Mouse (Mus musculus) left cerebral cortex, adult 2 months (tissue): ENCODE measurements around the gene Olfr1419. TPM values are rescaled to one million over a fixed set of nuclear protein-coding genes. Genes with fewer than 3 reads are reported as not detected.
"Not testable (repeated sequence)": the region's sequence is repeated elsewhere in the genome, so short reads cannot be mapped to it uniquely, and the experiment has no call there.

Source experiments
- DNase-seq, 2 experiments: peaks; one replicate each; pipeline ENCODE4 v3.0.0; 2021 to 2022; ENCODE audit warnings: low spot score in 2 of 2, mixed read lengths in 1 of 2; ENCODE audit errors: extremely low spot score in 1 of 2
- H3K27ac ChIP-seq: fragments of 200-600 bp; 2 replicates; pipeline ENCODE4 v1.8.1; 2022
- H3K4me3 ChIP-seq: fragments of 200-600 bp; 2 replicates; pipeline ENCODE4 v1.8.1; 2022
- CTCF ChIP-seq: fragments of 200-600 bp; IDR thresholded peaks from 2 replicates; pipeline ENCODE4 v1.8.1; 2022; ENCODE audit warnings: antibody characterized with exemption, mild to moderate bottlenecking, moderate library complexity
- intact Hi-C: fragments of 180-260 bp; cut with DNase I; formaldehyde crosslinking; loops from one replicate; pipeline ENCODE4 v1.15.1; 2025
- long read RNA-seq, 2 experiments: library from polyadenylated mRNA; stranded (forward); transcript quantifications; one replicate each; pipeline ENCODE4 v2.0.0; 2021; ENCODE audit warnings: borderline mapping rate in 2 of 2
- total RNA-seq, 2 experiments: library from RNA; stranded (reverse); gene quantifications; 2 replicates each; pipeline ENCODE4 v1.2.3; 2021

The Olfr1419 gene
- total RNA-seq = not detected
- long read RNA-seq, experiment 1 = 0 reads
- long read RNA-seq, experiment 2 = 0 reads

GRCm38 (mm10) chr19:11875006-11875405 lies at the start of gene Olfr1419:
Gene Olfr1419, minus strand, starts transcription at chr19:11875106.
- Histone ChIP-seq H3K4me3 (no peak within 1 kb of the TSS), H3K27ac (no peak within 1 kb of the TSS)
- intact Hi-C loops = no loop called here
- no peak for TF ChIP-seq CTCF
- DNase-seq = no peak

GRCm38 (mm10) chr19:11922515-11922914 lies 47.6 kb upstream of the Olfr1419 start:
- intact Hi-C loops = loop anchor here (5.0 kb wide), 1 partner anchor 1300 kb away; no protein-coding TSS in a partner anchor
- not testable (repeated sequence) for H3K4me3 ChIP-seq, H3K27ac ChIP-seq, DNase-seq

- H3K27ac ChIP-seq = no peak overlapping the region
- TF ChIP-seq CTCF = no peak
- H3K4me3 ChIP-seq = no peak overlapping the region
- DNase-seq = no peak
- intact Hi-C loops = loop anchor here (5.0 kb wide), 1 partner anchor 1300 kb away; no protein-coding TSS in a partner anchor
Measured at GRCm38 (mm10) chr19:11922068-11922467, 47.2 kb upstream of the Olfr1419 start.

GRCm38 (mm10) chr19:11915804-11916203 lies 40.9 kb upstream of the Olfr1419 start:
- intact Hi-C loops = loop anchor here (10.0 kb wide), 1 partner anchor 879 kb away; the partner anchor contains the start of genes Lpxn and Zfp91
- TF ChIP-seq CTCF = no peak
- no peak overlapping the region for H3K27ac ChIP-seq
- DNase-seq = no peak
- H3K4me3 ChIP-seq = no peak overlapping the region

- Histone ChIP-seq H3K27ac (peak overlapping the region; percentile 84), H3K4me3 (peak overlapping the region; percentile 99)
- intact Hi-C loops = loop anchor here (1.0 to 10.0 kb wide), 5 partner anchors 52 to 882 kb away; partner anchors contain the start of genes Lpxn, Osbp and Zfp91
- TF ChIP-seq CTCF = no peak
- no peak for DNase-seq
Measured at GRCm38 (mm10) chr19:11912533-11913121, 37.7 kb upstream of the Olfr1419 start.

- Histone ChIP-seq H3K27ac (peak within 1 kb of the TSS; percentile 96), H3K4me3 (peak within 1 kb of the TSS; percentile 99)
- peak; percentile 99 for DNase-seq
- TF ChIP-seq CTCF = no peak
- intact Hi-C loops = loop anchor here (1.0 to 10.0 kb wide), 5 partner anchors 53 to 883 kb away; partner anchors contain the start of genes Lpxn, Osbp and Zfp91
Measured at GRCm38 (mm10) chr19:11912037-11912532, 37.2 kb upstream of the Olfr1419 start, which contains the start of gene Patl1. Gene Patl1, plus strand, starts transcription at chr19:11912399.

- DNase-seq = peak in 1 of 2 experiments; percentile 23
- H3K4me3 ChIP-seq = peak overlapping the region; percentile 99
- no peak for TF ChIP-seq CTCF
- intact Hi-C loops = loop anchor here (1.0 to 10.0 kb wide), 5 partner anchors 53 to 883 kb away; partner anchors contain the start of genes Lpxn, Osbp and Zfp91
- H3K27ac ChIP-seq = peak overlapping the region; percentile 96
Measured at GRCm38 (mm10) chr19:11911603-11912002, 36.7 kb upstream of the Olfr1419 start.

GRCm38 (mm10) chr19:11911021-11911420 lies 36.1 kb upstream of the Olfr1419 start:
- Histone ChIP-seq H3K4me3 (peak overlapping the region; percentile 99), H3K27ac (peak overlapping the region; percentile 96; the same call in 1 of the 2 replicates)
- TF ChIP-seq CTCF = no peak
- intact Hi-C loops = loop anchor here (5.0 to 10.0 kb wide), 2 partner anchors 101 to 884 kb away; partner anchors contain the start of genes Lpxn and Zfp91
- DNase-seq = no peak

GRCm38 (mm10) chr19:11886265-11886664 lies 11.4 kb upstream of the Olfr1419 start, which contains the start of gene Olfr1420:
Gene Olfr1420, plus strand, starts transcription at chr19:11886565.
- intact Hi-C loops = no loop called here

GRCm38 (mm10) chr19:11878404-11878803 lies 3.5 kb upstream of the Olfr1419 start:
- DNase-seq, intact Hi-C loops, H3K27ac ChIP-seq: not testable (repeated sequence)

More at GRCm38 (mm10) chr19:11886265-11886664, 11.4 kb upstream of the Olfr1419 start, which contains the start of gene Olfr1420:
- no peak within 1 kb of the TSS for H3K27ac ChIP-seq
- H3K4me3 ChIP-seq = no peak within 1 kb of the TSS
- no peak for DNase-seq
- TF ChIP-seq CTCF = no peak

GRCm38 (mm10) chr19:11867837-11868236 lies 7.1 kb downstream of the Olfr1419 start:
- intact Hi-C loops = no loop called here
- TF ChIP-seq CTCF = no peak; the same call in 1 of the 2 replicates
- H3K27ac ChIP-seq = no peak overlapping the region
- DNase-seq = no peak
- no peak overlapping the region for H3K4me3 ChIP-seq

More at GRCm38 (mm10) chr19:11878404-11878803, 3.5 kb upstream of the Olfr1419 start:
- H3K4me3 ChIP-seq = not testable (repeated sequence)

- intact Hi-C loops = no loop called here
- Histone ChIP-seq H3K4me3 (no peak within 1 kb of the TSS), H3K27ac (no peak within 1 kb of the TSS)
- no peak for DNase-seq
- no peak for TF ChIP-seq CTCF
Measured at GRCm38 (mm10) chr19:11860966-11861365, 13.9 kb downstream of the Olfr1419 start, which contains the start of gene Olfr1418. Gene Olfr1418, minus strand, starts transcription at chr19:11861066.
